Mouse (Mus musculus): ENCODE measurements at regions not wholly inside any gene's neighbourhood (a gene's known extent, or its start where the extent isn't known, plus 50 kb on each side); places are given as distances from the start of the nearest gene placed in this dataset.

- no peak for TF ChIP-seq EP300 (IDR thresholded peaks at IDR 0.05)
- TF ChIP-seq CTCF (IDR thresholded peaks at IDR 0.05) = no peak
Measured at GRCm38 (mm10) chr1:186860608-186861444, 106.4 kb upstream of the D1Pas1 start.

All from lung, postnatal 0 days (tissue).